Mouse (Mus musculus) heart, adult 9 months (tissue): ENCODE results near the gene Fads1.

Experiments
- DNase-seq, 2 experiments: peaks; one replicate each; pipeline ENCODE4 v3.0.0; 2022; ENCODE audit warnings: low spot score in 2 of 2

The Fads1 gene

GRCm38 (mm10) chr19:10176941-10177372, 5.7 kb upstream of the Fads1 start:
- peak in 1 of 2 experiments; percentile 23 for DNase-seq

- DNase-seq = no peak
These were observed 1.5 kb upstream of the Fads1 start for GRCm38 (mm10) chr19:10181225-10181624.

- no peak for DNase-seq
These were observed 546 bp upstream of the Fads1 start for GRCm38 (mm10) chr19:10182142-10182541.

- DNase-seq = peak; percentile 70 to 81
These were observed 753 bp downstream of the Fads1 start for GRCm38 (mm10) chr19:10183299-10183983.

GRCm38 (mm10) chr19:10184096-10184495, 1.4 kb downstream of the Fads1 start:
- no peak for DNase-seq

GRCm38 (mm10) chr19:10185876-10186275, 3.2 kb downstream of the Fads1 start:
- DNase-seq = no peak

GRCm38 (mm10) chr19:10186569-10186968, 3.9 kb downstream of the Fads1 start:
- DNase-seq = no peak

GRCm38 (mm10) chr19:10188281-10188811, 5.7 kb downstream of the Fads1 start:
- no peak for DNase-seq

GRCm38 (mm10) chr19:10189022-10189421, 6.3 kb downstream of the Fads1 start:
- DNase-seq = no peak

GRCm38 (mm10) chr19:10189940-10190339, 7.3 kb downstream of the Fads1 start:
- DNase-seq = no peak

GRCm38 (mm10) chr19:10190796-10191195, 8.1 kb downstream of the Fads1 start:
- peak; percentile 53 to 71 for DNase-seq

GRCm38 (mm10) chr19:10191326-10191725, 8.6 kb downstream of the Fads1 start:
- peak in 1 of 2 experiments; percentile 36 for DNase-seq

GRCm38 (mm10) chr19:10194337-10194736, 11.6 kb downstream of the Fads1 start:
- no peak for DNase-seq

GRCm38 (mm10) chr19:10195252-10195651, 12.6 kb downstream of the Fads1 start:
- no peak for DNase-seq

GRCm38 (mm10) chr19:10197130-10197529, 14.4 kb downstream of the Fads1 start:
- DNase-seq = no peak

GRCm38 (mm10) chr19:10198286-10198685, 15.6 kb downstream of the Fads1 start:
- no peak for DNase-seq

- DNase-seq = peak; percentile 42 to 69
These were observed 16.0 kb downstream of the Fads1 start for GRCm38 (mm10) chr19:10198723-10199122.

GRCm38 (mm10) chr19:10203146-10203847, 20.6 kb downstream of the Fads1 start:
- DNase-seq = no peak

GRCm38 (mm10) chr19:10203848-10204615, 21.3 kb downstream of the Fads1 start, which contains the start of the genes Tmem258 and Fen1:
TSS of gene Tmem258 (plus strand) at chr19:10204014.
TSS of gene Fen1 (minus strand) at chr19:10204169.
- DNase-seq = peak; percentile 88 to 95

- DNase-seq = peak; percentile 41 to 60
These were observed 21.9 kb downstream of the Fads1 start for GRCm38 (mm10) chr19:10204616-10205001.

GRCm38 (mm10) chr19:10205051-10205450, 22.4 kb downstream of the Fads1 start:
- DNase-seq = no peak

GRCm38 (mm10) chr19:10208851-10209250, 26.2 kb downstream of the Fads1 start:
- peak; percentile 46 to 49 for DNase-seq
